Mouse (Mus musculus) heart, embryonic 10.5 days (tissue): ENCODE results near the gene 3110082I17Rik. TPM values are rescaled to one million over a fixed set of nuclear protein-coding genes. Genes with fewer than 3 reads are reported as not detected.
A peak's percentile ranks its signal among the peaks of the same experiment; 100 is the strongest.

Source experiments
- DNase-seq: peaks from one replicate; pipeline ENCODE4 v3.0.0-alpha.2; 2017; ENCODE audit warnings: low spot score
- H3K27ac ChIP-seq: fragments of 300-500 bp; sonication (generic); 2 replicates; pipeline ENCODE4 v1.5.1; 2016; ENCODE audit warnings: mild to moderate bottlenecking
- H3K27me3 ChIP-seq: fragments of 300-500 bp; sonication (generic); 2 replicates; pipeline ENCODE4 v1.6.1; 2016; ENCODE audit warnings: mild to moderate bottlenecking; ENCODE audit not compliant: poor library complexity, insufficient read depth, severe bottlenecking
- H3K36me3 ChIP-seq: fragments of 300-500 bp; sonication (generic); 2 replicates; pipeline ENCODE4 v1.6.1; 2016; ENCODE audit warnings: mild to moderate bottlenecking, moderate library complexity
- H3K4me1 ChIP-seq: fragments of 300-500 bp; sonication (generic); 2 replicates; pipeline ENCODE4 v1.6.1; 2016; ENCODE audit warnings: mild to moderate bottlenecking
- H3K4me3 ChIP-seq: fragments of 300-500 bp; sonication (generic); 2 replicates; pipeline ENCODE4 v1.5.1; 2016; ENCODE audit warnings: mild to moderate bottlenecking, moderate library complexity
- H3K9me3 ChIP-seq: fragments of 300-500 bp; sonication (generic); 2 replicates; pipeline ENCODE4 v1.6.1; 2016; ENCODE audit warnings: mild to moderate bottlenecking, moderate library complexity
- WGBS: fragments of 180-500 bp; shearing (Covaris S2); methylation state at CpG from one replicate; pipeline ENCODE4 v1.1.7; 2016; 5-methylcytosine and 5-hydroxymethylcytosine counted together
- polyA plus RNA-seq: library from polyadenylated mRNA; unstranded; fragments of >200 nt; fragmentation: Nextera tagmentation; extraction: Ambion mirVana; gene quantifications from 2 replicates; pipeline ENCODE4 v1.2.1, GENCODE M21; 2016

3110082I17Rik gene
- 29.2 and 40.9 TPM in 2 replicates for polyA plus RNA-seq

GRCm38 (mm10) chr5:139460384-139461067 lies at the start of gene 3110082I17Rik:
Gene 3110082I17Rik (minus strand): TSS chr5:139460527.
- Histone ChIP-seq H3K4me3 (peak within 1 kb of the TSS; percentile 75), H3K9me3 (no peaks in the 10 kb centered on the region), H3K36me3 (0 out of 2 replicates have a peak, but pooled peaks cover 5% of the 10 kb centered on the region), H3K27me3 (no peaks in the 10 kb centered on the region; the same call in 1 of the 2 replicates), H3K4me1 (peaks cover 14% of the 10 kb centered on the region), H3K27ac (peak within 1 kb of the TSS; percentile 56)
- peak; percentile 98 for DNase-seq
- WGBS: 3% methylated on average over 42 of the region's 42 CpGs

DNA sequence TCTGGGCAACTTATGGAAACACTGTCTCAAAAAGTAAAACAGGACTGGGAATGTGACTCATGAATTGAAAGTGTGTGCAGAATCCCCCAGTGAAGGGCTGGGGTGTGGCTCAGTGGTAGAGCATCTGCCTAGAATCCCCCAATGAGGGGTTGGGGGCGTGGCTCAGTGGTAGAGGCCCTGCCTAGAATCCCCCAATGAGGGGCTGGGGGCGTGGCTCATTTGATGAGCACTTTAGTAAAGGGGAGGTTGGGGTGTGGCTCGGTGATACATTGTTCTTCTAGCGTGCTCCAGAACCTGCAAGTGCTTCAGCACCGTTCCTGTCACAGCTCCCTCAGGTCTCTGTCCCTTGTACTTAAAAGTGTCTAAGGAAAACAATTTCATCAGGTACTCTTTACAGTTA lies 45.9 kb upstream of the 3110082I17Rik start:
- Histone ChIP-seq H3K9me3 (no peaks in the 10 kb centered on the region), H3K27me3 (peaks cover 51% of the 10 kb centered on the region), H3K4me1 (no peaks in the 10 kb centered on the region), H3K36me3 (no peaks in the 10 kb centered on the region), H3K4me3 (no peak overlapping the region), H3K27ac (no peak overlapping the region)
- no peak for DNase-seq
- WGBS: 16% methylated on average over 5 of the region's 5 CpGs

DNA sequence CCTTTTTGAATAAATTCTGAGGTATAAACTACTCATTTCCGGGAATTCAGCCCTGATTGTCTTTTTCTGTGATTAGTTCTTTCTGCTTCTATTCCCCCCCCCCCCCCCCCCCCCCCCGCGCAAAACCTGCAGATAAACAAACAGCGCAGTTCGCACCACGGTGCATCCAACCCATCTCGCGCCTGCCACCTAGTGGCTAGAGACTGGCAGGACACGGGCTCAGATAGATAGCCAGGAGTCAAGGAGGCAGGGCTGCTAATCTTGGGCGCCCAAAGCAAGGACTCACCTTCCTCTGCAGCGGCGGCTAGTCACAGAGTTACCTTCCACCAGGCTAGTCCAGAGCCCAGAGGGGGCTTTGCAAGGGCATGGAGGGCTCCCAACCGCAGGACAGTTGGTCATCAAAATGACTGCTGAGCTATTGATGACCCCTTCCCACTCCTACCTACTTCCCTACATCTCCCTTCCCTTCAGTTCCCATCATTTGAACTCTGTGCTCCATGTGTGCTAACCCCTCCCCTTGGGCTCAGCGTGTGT lies 44.8 kb upstream of the 3110082I17Rik start:
- Histone ChIP-seq H3K9me3 (no peaks in the 10 kb centered on the region), H3K27ac (no peak overlapping the region), H3K4me1 (no peaks in the 10 kb centered on the region), H3K4me3 (no peak overlapping the region), H3K36me3 (no peaks in the 10 kb centered on the region), H3K27me3 (peaks cover 44% of the 10 kb centered on the region)
- peak; percentile 83 for DNase-seq
- 5% methylated on average over 10 of the region's 14 CpGs for WGBS

DNA sequence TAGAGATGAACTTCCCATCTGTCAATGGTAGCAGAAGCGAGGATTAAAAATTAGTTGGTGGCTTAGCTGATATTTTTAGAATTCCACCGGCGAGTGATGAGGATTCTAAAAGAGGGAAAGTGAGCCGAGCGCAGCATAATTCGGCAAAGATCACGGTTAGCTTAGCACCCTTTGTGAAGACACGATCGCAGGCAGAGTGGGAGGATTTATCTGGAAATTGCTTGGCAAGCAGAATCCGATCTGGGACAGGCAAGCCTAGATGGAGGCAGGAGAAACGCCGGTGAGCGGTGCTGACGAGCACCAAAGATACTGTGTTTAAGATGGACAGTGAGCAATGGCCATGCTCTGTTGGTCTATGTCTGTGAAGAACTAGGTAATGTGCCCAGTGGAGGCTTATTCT lies 42.0 kb upstream of the 3110082I17Rik start:
- H3K9me3 ChIP-seq: no peaks in the 10 kb centered on the region
- WGBS: 80% methylated on average over 14 of the region's 14 CpGs
- H3K4me3 ChIP-seq: no peak overlapping the region
- no peaks in the 10 kb centered on the region for H3K36me3 ChIP-seq
- no peak for DNase-seq
- H3K27ac ChIP-seq: no peak overlapping the region
- H3K4me1 ChIP-seq: no peaks in the 10 kb centered on the region
- peaks cover 50% of the 10 kb centered on the region for H3K27me3 ChIP-seq

DNA sequence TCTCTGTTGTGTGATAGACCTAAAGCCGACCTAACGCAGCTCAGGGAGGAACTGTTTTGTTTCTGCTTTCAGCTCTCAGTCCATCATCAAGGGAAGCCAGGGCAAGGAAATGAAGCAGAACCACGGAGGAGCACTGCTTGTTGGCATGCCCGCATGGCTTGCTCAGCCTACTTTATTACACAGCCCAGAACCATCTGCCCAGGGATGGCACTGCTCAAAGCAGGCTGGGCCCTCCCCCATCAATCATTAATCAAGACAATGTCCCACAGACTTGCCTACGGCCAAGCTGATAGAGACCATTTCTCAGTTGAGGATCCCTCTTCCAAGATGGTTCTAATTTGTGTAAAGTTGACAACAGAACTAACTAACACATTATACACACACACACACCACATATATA lies 38.5 kb upstream of the 3110082I17Rik start:
- Histone ChIP-seq H3K4me3 (no peak overlapping the region), H3K9me3 (no peaks in the 10 kb centered on the region), H3K36me3 (no peaks in the 10 kb centered on the region), H3K27ac (no peak overlapping the region), H3K27me3 (peaks cover 54% of the 10 kb centered on the region), H3K4me1 (peaks cover 7% of the 10 kb centered on the region)
- DNase-seq: no peak
- 40% methylated on average over 5 of the region's 5 CpGs for WGBS

- peaks cover 54% of the 10 kb centered on the region for H3K27me3 ChIP-seq
- 49% methylated on average over 5 of the region's 5 CpGs for WGBS
- no peak overlapping the region for H3K27ac ChIP-seq
- peaks cover 7% of the 10 kb centered on the region for H3K4me1 ChIP-seq
- H3K36me3 ChIP-seq: no peaks in the 10 kb centered on the region
- no peak for DNase-seq
- H3K9me3 ChIP-seq: no peaks in the 10 kb centered on the region
- no peak overlapping the region for H3K4me3 ChIP-seq
Measured at GRCm38 (mm10) chr5:139496939-139497338, 36.6 kb upstream of the 3110082I17Rik start.

DNA sequence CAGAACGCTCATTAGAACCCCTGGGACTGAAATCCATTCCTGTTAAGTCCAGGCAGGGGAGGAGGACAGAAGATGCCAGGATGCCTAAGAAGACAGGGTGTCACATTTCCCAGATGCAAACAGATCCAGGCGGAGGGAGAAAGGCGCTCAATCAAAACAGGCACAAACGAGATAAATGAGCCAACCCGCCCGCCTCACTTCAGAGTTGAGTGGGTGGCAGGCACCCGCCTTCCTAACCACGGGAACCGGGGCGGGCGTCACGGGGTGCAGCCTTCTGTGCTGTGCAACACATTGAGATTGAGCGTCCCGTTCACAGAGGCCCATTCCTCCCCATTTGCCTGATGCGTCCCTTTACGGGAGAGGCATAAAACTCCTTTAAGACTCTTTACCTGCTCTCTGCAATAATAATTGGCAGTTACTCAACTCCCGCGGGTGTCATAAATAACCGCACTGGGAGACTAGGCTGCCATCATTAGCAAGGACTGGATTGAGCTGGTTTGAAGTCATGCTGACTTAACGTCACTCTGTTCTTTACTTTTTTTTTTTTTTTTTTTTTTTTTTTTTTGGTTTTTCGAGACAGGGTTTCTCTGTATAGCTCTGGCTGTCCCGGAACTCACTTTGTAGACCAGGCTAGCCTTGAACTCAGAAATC lies 34.8 kb upstream of the 3110082I17Rik start:
- peaks cover 64% of the 10 kb centered on the region for H3K27me3 ChIP-seq
- H3K4me3 ChIP-seq: no peak overlapping the region
- no peaks in the 10 kb centered on the region for H3K9me3 ChIP-seq
- WGBS: 32% methylated on average over 22 of the region's 22 CpGs
- DNase-seq: no peak
- H3K36me3 ChIP-seq: no peaks in the 10 kb centered on the region
- H3K4me1 ChIP-seq: peaks cover 7% of the 10 kb centered on the region
- H3K27ac ChIP-seq: no peak overlapping the region

DNA sequence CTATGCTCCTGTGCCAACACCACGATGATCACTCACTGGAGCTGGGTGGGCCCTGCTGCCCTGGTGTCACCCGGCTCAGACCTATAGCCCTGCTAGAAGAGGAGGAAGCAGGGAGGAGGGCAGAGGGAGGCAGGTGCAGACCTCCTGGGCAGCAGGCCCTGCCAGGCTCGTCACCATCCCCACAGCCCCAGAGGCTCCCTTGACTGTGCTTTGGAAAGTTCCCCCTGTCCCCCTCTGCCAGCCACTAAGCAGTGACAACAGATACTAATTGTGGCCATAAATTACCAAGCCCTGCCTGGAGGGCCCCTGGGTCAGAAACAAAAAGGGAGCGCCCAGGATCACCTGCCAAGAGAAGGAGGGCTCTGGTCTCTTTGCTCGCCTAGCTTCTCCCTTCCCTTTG lies 33.4 kb upstream of the 3110082I17Rik start:
- peaks cover 57% of the 10 kb centered on the region for H3K27me3 ChIP-seq
- no peak overlapping the region for H3K4me3 ChIP-seq
- H3K4me1 ChIP-seq: peaks cover 7% of the 10 kb centered on the region
- no peaks in the 10 kb centered on the region for H3K36me3 ChIP-seq
- no peaks in the 10 kb centered on the region for H3K9me3 ChIP-seq
- 57% methylated on average over 5 of the region's 5 CpGs for WGBS
- no peak for DNase-seq
- no peak overlapping the region for H3K27ac ChIP-seq

DNA sequence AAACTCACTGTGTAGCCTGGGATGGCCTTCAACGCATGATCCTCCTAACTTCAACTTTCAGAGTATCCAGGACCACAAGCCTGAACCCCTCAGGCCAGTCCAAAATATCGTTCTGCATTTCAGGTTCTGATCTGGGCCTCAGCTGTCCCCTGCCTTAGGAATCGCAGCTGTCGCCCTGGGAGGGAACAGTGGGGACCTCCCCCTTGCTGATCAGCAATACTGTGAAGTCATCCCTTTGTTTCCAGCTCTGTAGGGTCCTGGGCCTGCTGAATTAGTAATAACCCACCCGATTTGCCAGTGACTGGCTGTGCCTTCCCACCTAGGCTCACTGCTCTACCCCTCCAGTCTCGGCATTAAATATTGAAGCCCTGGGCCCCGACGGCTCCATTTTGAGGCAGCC lies 31.0 kb upstream of the 3110082I17Rik start:
- Histone ChIP-seq H3K36me3 (no peaks in the 10 kb centered on the region), H3K9me3 (no peaks in the 10 kb centered on the region), H3K27ac (no peak overlapping the region), H3K4me3 (no peak overlapping the region), H3K4me1 (peaks cover 7% of the 10 kb centered on the region), H3K27me3 (peaks cover 49% of the 10 kb centered on the region)
- no peak for DNase-seq
- 63% methylated on average over 8 of the region's 8 CpGs for WGBS

GRCm38 (mm10) chr5:139490131-139490530 lies 29.8 kb upstream of the 3110082I17Rik start:
- H3K27ac ChIP-seq: no peak overlapping the region
- DNase-seq: no peak
- H3K9me3 ChIP-seq: no peaks in the 10 kb centered on the region
- H3K27me3 ChIP-seq: peaks cover 42% of the 10 kb centered on the region
- 82% methylated on average over 11 of the region's 11 CpGs for WGBS
- peaks cover 6% of the 10 kb centered on the region for H3K4me1 ChIP-seq
- no peaks in the 10 kb centered on the region for H3K36me3 ChIP-seq
- no peak overlapping the region for H3K4me3 ChIP-seq

- H3K27ac ChIP-seq: peak within 1 kb of the TSS; percentile 93
- WGBS: under 1% methylated on average over 42 of the region's 42 CpGs
Measured at GRCm38 (mm10) chr5:139484185-139484814, 24.0 kb upstream of the 3110082I17Rik start, which contains the start of gene Zfand2a. Gene Zfand2a (minus strand): TSS chr5:139484549.

GRCm38 (mm10) chr5:139483171-139483848 lies 23.0 kb upstream of the 3110082I17Rik start:
- Histone ChIP-seq H3K36me3 (peaks cover 41% of the 10 kb centered on the region), H3K4me1 (peaks cover 16% of the 10 kb centered on the region), H3K4me3 (peak overlapping the region; percentile 94), H3K9me3 (no peaks in the 10 kb centered on the region), H3K27ac (peak overlapping the region; percentile 93), H3K27me3 (no peaks in the 10 kb centered on the region)
- WGBS: 56% methylated on average over 14 of the region's 14 CpGs
- no peak for DNase-seq

More at GRCm38 (mm10) chr5:139484185-139484814, 24.0 kb upstream of the 3110082I17Rik start, which contains the start of gene Zfand2a:
- DNase-seq: peak; percentile 100
- H3K36me3 ChIP-seq: peaks cover 31% of the 10 kb centered on the region
- H3K27me3 ChIP-seq: no peaks in the 10 kb centered on the region
- peaks cover 16% of the 10 kb centered on the region for H3K4me1 ChIP-seq
- peak within 1 kb of the TSS; percentile 94 for H3K4me3 ChIP-seq
- H3K9me3 ChIP-seq: no peaks in the 10 kb centered on the region
